Mouse (Mus musculus) urinary bladder, postnatal 10 days (tissue): ENCODE measurements at regions not wholly inside any gene's neighbourhood (a gene's known extent, or its start where the extent isn't known, plus 50 kb on each side); places are given as distances from the start of the nearest gene placed in this dataset.

Source experiments
- DNase-seq: peaks from one replicate; pipeline ENCODE4 v3.0.0; 2022; ENCODE audit warnings: low spot score

GRCm38 (mm10) chr4:125765171-125765570 lies 259.2 kb upstream of the Csf3r start:
- DNase-seq: no peak

DNA sequence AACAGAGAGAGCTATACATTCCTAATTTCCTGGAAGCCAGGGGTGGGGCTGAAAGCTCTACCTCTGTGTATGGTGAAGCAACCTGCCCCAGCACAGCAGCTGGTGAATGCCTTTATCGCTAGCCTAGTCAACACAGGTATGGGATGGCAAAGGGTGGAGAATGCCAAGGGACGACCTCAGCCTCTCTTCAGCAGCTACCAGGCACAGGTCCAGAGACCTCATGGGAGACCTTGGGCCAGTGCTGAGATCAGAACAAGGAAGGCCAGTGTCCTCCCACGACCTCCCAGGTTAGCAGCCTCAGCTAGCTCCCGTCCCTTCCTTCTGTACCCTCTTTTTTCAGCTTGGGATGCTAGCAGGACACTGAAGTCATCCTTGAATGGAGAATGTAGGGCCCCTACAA lies 247.2 kb upstream of the Csf3r start:
- DNase-seq: no peak

- DNase-seq: no peak
These were observed 244.2 kb upstream of the Csf3r start for GRCm38 (mm10) chr4:125780113-125780512.

GRCm38 (mm10) chr4:125780921-125781487 lies 243.3 kb upstream of the Csf3r start:
- no peak for DNase-seq

- no peak for DNase-seq
These were observed 242.0 kb upstream of the Csf3r start for GRCm38 (mm10) chr4:125782346-125782745.

GRCm38 (mm10) chr4:125786083-125786482 lies 238.3 kb upstream of the Csf3r start:
- no peak for DNase-seq

GRCm38 (mm10) chr4:125794679-125795078 lies 229.7 kb upstream of the Csf3r start:
- DNase-seq: no peak

- no peak for DNase-seq
These were observed 216.4 kb upstream of the Csf3r start for GRCm38 (mm10) chr4:125807923-125808322.

- no peak for DNase-seq
These were observed 214.8 kb upstream of the Csf3r start for GRCm38 (mm10) chr4:125809446-125810108.

- DNase-seq: no peak
These were observed 214.1 kb upstream of the Csf3r start for GRCm38 (mm10) chr4:125810247-125810646.

DNA sequence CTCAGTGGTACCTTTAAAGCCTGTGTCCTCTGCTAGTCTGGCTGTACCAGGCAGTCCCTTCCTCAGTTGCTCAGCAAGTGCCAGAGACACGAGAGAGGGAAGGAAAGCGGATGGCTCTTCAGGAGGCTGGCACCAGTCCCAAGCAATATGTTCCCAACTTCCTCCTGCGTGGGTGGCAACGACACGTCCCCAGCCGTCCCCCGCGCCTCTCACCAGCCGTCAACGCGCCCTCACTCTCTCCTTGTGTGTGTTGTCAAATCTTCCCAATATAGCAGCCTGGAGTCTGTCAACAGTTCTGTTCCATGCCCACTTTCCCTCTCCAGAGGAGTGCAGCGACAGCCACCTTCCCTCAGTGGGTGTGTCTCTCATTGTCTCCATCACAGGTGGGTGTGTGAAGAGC lies 210.0 kb upstream of the Csf3r start:
- no peak for DNase-seq

GRCm38 (mm10) chr4:125815276-125815675 lies 209.1 kb upstream of the Csf3r start:
- DNase-seq: no peak

- DNase-seq: no peak
These were observed 199.8 kb upstream of the Csf3r start for GRCm38 (mm10) chr4:125824525-125824924.

DNA sequence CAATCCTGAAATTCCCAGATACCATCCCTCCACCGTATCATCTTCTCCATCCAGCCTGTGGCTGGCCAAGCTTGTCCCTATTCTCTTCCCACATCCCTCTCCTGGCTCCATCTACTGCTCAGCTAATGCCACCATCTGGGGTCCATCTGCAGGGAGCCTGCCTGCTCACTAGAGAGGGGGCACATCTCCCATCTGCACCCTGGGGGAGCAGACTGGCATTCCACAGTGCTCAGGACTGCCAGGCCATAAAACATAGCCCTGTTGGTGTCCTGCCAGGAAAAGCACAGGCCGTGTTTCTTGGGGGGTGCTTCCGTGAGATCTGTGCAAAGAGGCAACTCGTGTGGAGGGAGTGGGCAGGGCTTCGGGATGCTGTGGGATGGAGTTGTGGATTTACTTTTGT lies 197.9 kb upstream of the Csf3r start:
- no peak for DNase-seq

GRCm38 (mm10) chr4:125835250-125835649 lies 189.1 kb upstream of the Csf3r start:
- no peak for DNase-seq

DNA sequence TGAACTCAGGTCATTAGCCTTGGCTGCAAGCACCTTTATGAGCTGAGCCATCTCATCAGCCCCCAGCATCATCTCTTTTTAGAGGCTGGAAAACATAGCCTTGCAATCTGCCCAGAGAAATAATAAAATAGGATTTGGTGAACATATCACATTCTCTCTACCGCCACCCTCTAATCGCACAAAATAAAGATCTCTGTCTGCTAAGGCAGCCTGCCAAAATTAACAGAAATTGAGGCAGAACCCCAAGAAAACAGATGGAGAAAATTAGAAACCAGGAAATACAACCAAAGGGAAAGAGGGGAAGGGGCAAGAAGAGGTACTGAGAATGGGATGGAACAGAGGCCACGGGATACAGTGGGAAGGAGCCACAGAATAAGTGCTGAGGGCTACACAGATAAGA lies 176.8 kb upstream of the Csf3r start:
- DNase-seq: no peak

DNA sequence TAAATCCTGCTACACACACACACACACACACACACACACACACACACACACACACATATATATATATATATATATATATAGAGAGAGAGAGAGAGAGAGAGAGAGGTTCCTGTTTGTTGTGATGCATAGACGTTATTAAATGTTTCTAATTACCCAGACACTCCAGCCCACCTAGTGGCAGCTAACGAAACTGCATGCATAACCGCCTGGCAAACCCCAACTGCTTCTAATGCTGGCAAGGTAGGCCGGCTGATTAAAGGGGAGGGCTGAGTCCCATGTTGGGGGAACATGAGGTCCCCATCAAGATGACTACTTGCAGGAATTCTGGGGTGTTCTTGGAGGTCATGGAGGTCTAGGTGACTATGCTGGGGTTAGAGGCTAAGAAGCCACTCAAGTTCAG lies 174.1 kb upstream of the Csf3r start:
- no peak for DNase-seq

DNA sequence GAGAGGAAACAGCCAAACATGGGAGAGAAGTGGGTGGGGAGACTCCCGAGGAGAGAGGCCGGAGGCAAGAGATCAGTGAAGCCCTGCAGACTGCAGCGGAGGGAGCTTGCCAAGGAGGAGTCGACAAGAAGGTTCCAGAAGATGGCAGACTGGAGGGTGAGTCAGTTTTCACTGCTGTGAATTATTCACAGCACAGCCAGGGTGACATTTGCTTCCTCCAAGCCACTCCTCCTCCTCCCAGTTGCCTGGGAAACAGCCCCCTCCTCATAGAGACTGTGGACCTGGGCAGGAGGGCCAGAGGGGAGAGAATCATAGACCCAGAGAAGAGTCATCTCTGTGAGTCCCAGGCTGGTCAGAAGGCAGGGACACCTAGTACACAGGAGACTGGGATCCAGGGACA lies 171.8 kb upstream of the Csf3r start:
- no peak for DNase-seq

GRCm38 (mm10) chr4:125855983-125856591 lies 168.3 kb upstream of the Csf3r start:
- DNase-seq: no peak

GRCm38 (mm10) chr4:125856781-125857180 lies 167.6 kb upstream of the Csf3r start:
- no peak for DNase-seq

- DNase-seq: no peak
These were observed 159.3 kb upstream of the Csf3r start for GRCm38 (mm10) chr4:125865057-125865456.

GRCm38 (mm10) chr4:125865728-125866127 lies 158.6 kb upstream of the Csf3r start:
- DNase-seq: no peak

- no peak for DNase-seq
These were observed 153.1 kb upstream of the Csf3r start for GRCm38 (mm10) chr4:125871211-125871610.

DNA sequence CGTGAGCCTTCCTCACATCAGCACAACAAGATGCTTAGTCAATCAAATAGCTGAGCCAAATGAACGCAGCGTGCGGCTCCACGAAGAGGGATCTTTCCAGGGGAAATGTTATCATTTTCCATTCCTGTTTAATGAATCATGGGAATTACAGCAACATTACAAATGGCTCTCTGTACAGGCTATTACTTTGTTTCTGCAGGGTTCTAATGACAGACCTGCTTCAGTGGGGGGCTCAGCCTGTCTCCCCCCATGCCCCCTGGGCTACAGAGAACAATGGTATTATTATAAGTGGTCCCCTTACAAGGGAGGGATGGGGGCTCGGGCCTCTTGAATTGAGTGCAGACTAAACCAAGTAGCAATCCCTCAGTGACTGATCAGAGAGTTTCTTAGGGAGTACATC lies 144.3 kb upstream of the Csf3r start:
- no peak for DNase-seq
